Mouse (Mus musculus) cerebellum, adult 11-12 months (tissue): ENCODE measurements around the gene Camkmt.
A peak's percentile ranks its signal among the peaks of the same experiment; 100 is the strongest.

Source experiments
- DNase-seq: peaks from one replicate; pipeline ENCODE4 v3.0.0; 2022

Camkmt gene

GRCm38 (mm10) chr17:85090120-85091099 lies at the start of gene Camkmt, which contains the start of gene Prepl:
Camkmt (plus strand) TSS chr17:85090552.
Prepl (minus strand) TSS chr17:85090241.
- peak; percentile 97 for DNase-seq

GRCm38 (mm10) chr17:85040913-85041312 lies 49.4 kb upstream of the Camkmt start:
- no peak for DNase-seq

GRCm38 (mm10) chr17:85042419-85042818 lies 47.9 kb upstream of the Camkmt start:
- DNase-seq: no peak

- DNase-seq: no peak
Measured at GRCm38 (mm10) chr17:85043404-85043816, 46.9 kb upstream of the Camkmt start.

GRCm38 (mm10) chr17:85044466-85044865 lies 45.9 kb upstream of the Camkmt start:
- DNase-seq: no peak

- no peak for DNase-seq
Measured at GRCm38 (mm10) chr17:85045160-85045559, 45.2 kb upstream of the Camkmt start.

- DNase-seq: no peak
Measured at GRCm38 (mm10) chr17:85048379-85048778, 42.0 kb upstream of the Camkmt start.

- DNase-seq: no peak
Measured at GRCm38 (mm10) chr17:85058276-85058675, 32.1 kb upstream of the Camkmt start.

- no peak for DNase-seq
Measured at GRCm38 (mm10) chr17:85059136-85059535, 31.2 kb upstream of the Camkmt start.

- DNase-seq: no peak
Measured at GRCm38 (mm10) chr17:85063560-85063959, 26.8 kb upstream of the Camkmt start.

GRCm38 (mm10) chr17:85067331-85067730 lies 23.0 kb upstream of the Camkmt start:
- DNase-seq: no peak

- no peak for DNase-seq
Measured at GRCm38 (mm10) chr17:85070658-85071057, 19.7 kb upstream of the Camkmt start.

GRCm38 (mm10) chr17:85071088-85071775 lies 19.1 kb upstream of the Camkmt start:
- DNase-seq: no peak

GRCm38 (mm10) chr17:85072383-85072782 lies 18.0 kb upstream of the Camkmt start:
- no peak for DNase-seq

GRCm38 (mm10) chr17:85073214-85073613 lies 17.1 kb upstream of the Camkmt start:
- DNase-seq: no peak

- no peak for DNase-seq
Measured at GRCm38 (mm10) chr17:85074083-85074482, 16.3 kb upstream of the Camkmt start.

GRCm38 (mm10) chr17:85079276-85079675 lies 11.1 kb upstream of the Camkmt start:
- DNase-seq: peak; percentile 39

GRCm38 (mm10) chr17:85080781-85081180 lies 9.6 kb upstream of the Camkmt start:
- no peak for DNase-seq

GRCm38 (mm10) chr17:85085335-85085734 lies 5.0 kb upstream of the Camkmt start:
- no peak for DNase-seq

- no peak for DNase-seq
Measured at GRCm38 (mm10) chr17:85086501-85086900, 3.9 kb upstream of the Camkmt start.

- DNase-seq: peak; percentile 76
Measured at GRCm38 (mm10) chr17:85087591-85087990, 2.8 kb upstream of the Camkmt start.

GRCm38 (mm10) chr17:85088401-85088800 lies 2.0 kb upstream of the Camkmt start:
- no peak for DNase-seq

GRCm38 (mm10) chr17:85089011-85089410 lies 1.3 kb upstream of the Camkmt start:
- DNase-seq: peak; percentile 57

- DNase-seq: no peak
Measured at GRCm38 (mm10) chr17:85089621-85090020, 731 bp upstream of the Camkmt start.
